Mouse (Mus musculus) stomach, embryonic 16.5 days (tissue): ENCODE measurements around the gene Mesp2. TPM values are rescaled to one million over a fixed set of nuclear protein-coding genes. Genes with fewer than 3 reads are reported as not detected.
A peak's percentile ranks its signal among the peaks of the same experiment; 100 is the strongest.

ENCODE experiments used
- ATAC-seq: fragments of 200-750 bp; cut with Nextera tagmentation; 2 replicates; pipeline ENCODE4 v1.8.0; 2017; ENCODE audit warnings: moderate number of reproducible peaks, moderate TSS enrichment; ENCODE audit not compliant: insufficient read depth, low FRiP score
- H3K27ac ChIP-seq: fragments of 300-500 bp; sonication (generic); 2 replicates; pipeline ENCODE4 v1.5.1; 2014; ENCODE audit warnings: low read length
- H3K27me3 ChIP-seq: fragments of 300-500 bp; sonication (generic); 2 replicates; pipeline ENCODE4 v1.6.1; 2014; ENCODE audit warnings: low read length, control low read depth, mixed read lengths; ENCODE audit not compliant: control insufficient read depth, insufficient read depth
- H3K36me3 ChIP-seq: fragments of 300-500 bp; sonication (generic); 2 replicates; pipeline ENCODE4 v1.6.1; 2014; ENCODE audit warnings: low read length; ENCODE audit not compliant: control insufficient read depth, insufficient read depth
- H3K4me1 ChIP-seq: fragments of 300-500 bp; sonication (generic); 2 replicates; pipeline ENCODE4 v1.6.1; 2014; ENCODE audit warnings: low read length, control low read depth, mixed read lengths; ENCODE audit not compliant: control insufficient read depth, insufficient read depth
- H3K4me2 ChIP-seq: fragments of 300-500 bp; sonication (generic); 2 replicates; pipeline ENCODE4 v1.6.1; 2014; ENCODE audit warnings: low read depth, low read length, mixed read lengths
- H3K4me3 ChIP-seq: fragments of 300-500 bp; sonication (generic); replicated peaks from 2 replicates; pipeline ENCODE4 v1.5.1; 2014; ENCODE audit warnings: mild to moderate bottlenecking, low read length
- H3K9ac ChIP-seq: fragments of 300-500 bp; sonication (generic); 2 replicates; pipeline ENCODE4 v1.6.1; 2014; ENCODE audit warnings: low read length
- H3K9me3 ChIP-seq: fragments of 300-500 bp; sonication (generic); replicated peaks from 2 replicates; pipeline ENCODE4 v1.6.1; 2016; ENCODE audit warnings: low read length, control low read depth; ENCODE audit not compliant: control insufficient read depth
- WGBS: fragments of 180-500 bp; shearing (Covaris S2); extraction: QIAGEN DNeasy Blood & Tissue Kit; methylation state at CpG from one replicate; pipeline ENCODE4 v1.1.7; 2014; 5-methylcytosine and 5-hydroxymethylcytosine counted together
- polyA plus RNA-seq: library from polyadenylated mRNA; unstranded; fragments of >200 nt; fragmentation: Nextera tagmentation; extraction: Ambion mirVana; gene quantifications from 2 replicates; pipeline ENCODE4 v1.2.1, GENCODE M21; 2015

Mesp2 gene
- polyA plus RNA-seq, 1 experiment from 2014 or later: 1.3 TPM

GRCm38 (mm10) chr7:79822092-79822695, 11.7 kb downstream of the Mesp2 start:
- no peak overlapping the region for H3K4me2 ChIP-seq
- H3K36me3 ChIP-seq: 0 out of 2 replicates have a peak, but pooled peaks cover 3% of the 10 kb centered on the region
- H3K27me3 ChIP-seq: no peaks in the 10 kb centered on the region
- no peak overlapping the region for H3K4me3 ChIP-seq
- WGBS: 77% methylated on average over 12 of the region's 12 CpGs
- ATAC-seq: no peak
- H3K9ac ChIP-seq: no peak overlapping the region
- H3K4me1 ChIP-seq: 0 out of 2 replicates have a peak, but pooled peaks cover 2% of the 10 kb centered on the region
- H3K9me3 ChIP-seq: no peaks in the 10 kb centered on the region
- no peak overlapping the region for H3K27ac ChIP-seq

DNA sequence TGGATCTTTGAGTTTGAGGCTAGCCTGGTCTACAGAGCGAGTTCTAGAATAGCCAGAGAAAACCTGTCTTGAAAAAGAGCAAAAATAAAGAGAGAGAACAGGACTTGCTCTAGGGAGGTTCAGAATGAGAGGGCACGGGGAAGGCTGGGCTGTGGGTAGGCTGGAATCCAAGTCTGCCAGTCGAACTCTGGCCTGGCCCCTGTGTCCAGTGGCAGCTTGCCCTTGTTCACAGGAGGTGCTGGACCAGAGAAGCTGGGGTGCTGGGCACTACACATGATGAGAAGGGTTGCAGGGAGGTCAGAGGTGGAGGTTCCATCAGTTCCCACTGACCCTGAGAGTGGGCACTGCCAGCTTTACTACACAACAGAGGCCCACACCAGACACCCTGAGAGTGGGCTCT, 17.8 kb downstream of the Mesp2 start:
- H3K27me3 ChIP-seq: no peaks in the 10 kb centered on the region
- H3K4me2 ChIP-seq: no peak overlapping the region
- 0 out of 2 replicates have a peak, but pooled peaks cover 3% of the 10 kb centered on the region for H3K36me3 ChIP-seq
- no peak for ATAC-seq
- peaks cover 11% of the 10 kb centered on the region; the same call in 1 of the 2 replicates for H3K4me1 ChIP-seq
- no peak overlapping the region for H3K4me3 ChIP-seq
- no peak overlapping the region for H3K9ac ChIP-seq
- no peak overlapping the region for H3K27ac ChIP-seq
- no peaks in the 10 kb centered on the region for H3K9me3 ChIP-seq
- WGBS: 76% methylated on average over 3 of the region's 3 CpGs

DNA sequence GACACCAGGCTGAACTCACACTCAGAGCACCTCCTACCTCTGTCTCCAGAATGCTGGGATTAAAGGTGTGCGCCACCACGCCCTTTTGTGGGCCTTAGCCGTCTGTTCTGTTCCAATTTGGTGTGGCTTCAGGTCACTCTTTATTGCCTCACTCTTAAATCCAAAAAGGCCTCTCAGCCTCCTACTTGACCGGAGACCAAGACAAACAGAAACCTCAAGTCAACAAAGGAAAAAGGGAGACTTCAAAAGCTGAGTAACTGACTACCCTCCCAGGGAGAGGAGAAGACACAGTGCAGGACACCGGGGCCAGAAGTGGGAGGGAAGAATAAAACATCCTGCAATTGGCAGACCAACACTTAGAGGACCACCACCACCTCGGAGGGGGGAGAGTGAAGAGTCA, 20.6 kb downstream of the Mesp2 start:
- Histone ChIP-seq H3K36me3 (no peaks in the 10 kb centered on the region), H3K27me3 (no peaks in the 10 kb centered on the region), H3K27ac (peak overlapping the region; percentile 60), H3K4me3 (no peak overlapping the region), H3K4me2 (no peak overlapping the region), H3K4me1 (peaks cover 11% of the 10 kb centered on the region; the same call in 1 of the 2 replicates), H3K9me3 (no peaks in the 10 kb centered on the region), H3K9ac (no peak overlapping the region)
- WGBS: 52% methylated on average over 6 of the region's 6 CpGs
- no peak for ATAC-seq

DNA sequence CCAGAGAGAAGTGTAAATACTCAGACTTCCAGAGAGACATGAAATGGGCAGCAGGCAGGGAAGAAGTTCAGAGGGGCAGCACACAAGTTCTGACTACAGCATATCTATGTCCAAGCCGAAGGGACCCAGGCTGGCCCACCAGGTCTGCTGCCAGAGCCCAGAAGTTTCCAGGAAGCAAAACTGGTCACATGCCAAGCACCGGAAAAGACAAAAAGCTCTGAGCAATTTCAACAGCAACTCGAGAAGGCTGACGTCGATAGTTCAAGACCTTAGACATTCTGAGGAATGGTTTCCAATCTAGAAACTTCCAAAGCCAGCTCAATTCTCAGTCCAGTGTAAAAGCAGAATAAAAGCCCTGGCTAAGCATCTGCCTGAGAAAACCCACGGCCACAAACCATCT, 21.1 kb downstream of the Mesp2 start:
- H3K4me1 ChIP-seq: peaks cover 11% of the 10 kb centered on the region; the same call in 1 of the 2 replicates
- H3K27ac ChIP-seq: peak overlapping the region; percentile 60
- H3K4me3 ChIP-seq: no peak overlapping the region
- H3K36me3 ChIP-seq: no peaks in the 10 kb centered on the region
- H3K4me2 ChIP-seq: no peak overlapping the region
- WGBS: 48% methylated on average over 6 of the region's 6 CpGs
- ATAC-seq: no peak
- H3K27me3 ChIP-seq: no peaks in the 10 kb centered on the region
- no peak overlapping the region for H3K9ac ChIP-seq
- no peaks in the 10 kb centered on the region for H3K9me3 ChIP-seq

GRCm38 (mm10) chr7:79832980-79833379, 22.5 kb downstream of the Mesp2 start:
- H3K4me3 ChIP-seq: no peak overlapping the region
- peaks cover 11% of the 10 kb centered on the region; the same call in 1 of the 2 replicates for H3K4me1 ChIP-seq
- peaks cover under 1% of the 10 kb centered on the region; the same call in 1 of the 2 replicates for H3K36me3 ChIP-seq
- H3K4me2 ChIP-seq: no peak overlapping the region
- H3K27ac ChIP-seq: no peak overlapping the region
- no peaks in the 10 kb centered on the region for H3K27me3 ChIP-seq
- no peaks in the 10 kb centered on the region for H3K9me3 ChIP-seq
- no peak overlapping the region for H3K9ac ChIP-seq
- ATAC-seq: no peak

- no peak overlapping the region for H3K4me3 ChIP-seq
- H3K9ac ChIP-seq: no peak overlapping the region
- H3K27ac ChIP-seq: no peak overlapping the region
- H3K9me3 ChIP-seq: no peaks in the 10 kb centered on the region
- no peak for ATAC-seq
- 93% methylated on average over 6 of the region's 6 CpGs for WGBS
- peaks cover 3% of the 10 kb centered on the region; the same call in 1 of the 2 replicates for H3K36me3 ChIP-seq
- peaks cover 11% of the 10 kb centered on the region; the same call in 1 of the 2 replicates for H3K4me1 ChIP-seq
- no peak overlapping the region for H3K4me2 ChIP-seq
- H3K27me3 ChIP-seq: no peaks in the 10 kb centered on the region
Measured at GRCm38 (mm10) chr7:79835196-79835595, 24.7 kb downstream of the Mesp2 start.

DNA sequence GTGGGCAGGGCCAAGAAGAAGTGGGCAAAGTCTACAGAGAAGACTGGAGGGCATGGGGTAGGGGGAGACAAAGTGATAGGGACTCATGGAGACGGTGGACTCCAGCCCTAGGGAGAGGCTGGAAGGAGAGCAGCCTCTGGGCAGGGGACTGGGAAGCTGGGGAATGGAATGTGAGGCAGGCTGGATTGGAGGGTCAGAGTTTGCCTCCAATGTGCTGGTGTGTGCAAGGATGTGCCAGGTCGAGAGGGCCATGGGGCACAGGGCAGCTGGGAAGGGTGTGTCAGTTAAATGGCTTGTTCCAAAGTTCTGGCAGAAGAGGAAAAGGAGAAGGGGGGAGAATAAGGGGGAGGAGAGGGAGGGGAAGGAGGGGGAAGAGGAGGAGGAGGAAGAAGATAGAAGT, 26.7 kb downstream of the Mesp2 start:
- 44% methylated on average over 2 of the region's 2 CpGs for WGBS
- H3K27ac ChIP-seq: no peak overlapping the region
- no peak for ATAC-seq
- peaks cover 3% of the 10 kb centered on the region; the same call in 1 of the 2 replicates for H3K36me3 ChIP-seq
- H3K9me3 ChIP-seq: no peaks in the 10 kb centered on the region
- H3K27me3 ChIP-seq: no peaks in the 10 kb centered on the region
- H3K4me1 ChIP-seq: no peaks in the 10 kb centered on the region
- H3K4me2 ChIP-seq: no peak overlapping the region
- H3K4me3 ChIP-seq: no peak overlapping the region
- no peak overlapping the region for H3K9ac ChIP-seq

DNA sequence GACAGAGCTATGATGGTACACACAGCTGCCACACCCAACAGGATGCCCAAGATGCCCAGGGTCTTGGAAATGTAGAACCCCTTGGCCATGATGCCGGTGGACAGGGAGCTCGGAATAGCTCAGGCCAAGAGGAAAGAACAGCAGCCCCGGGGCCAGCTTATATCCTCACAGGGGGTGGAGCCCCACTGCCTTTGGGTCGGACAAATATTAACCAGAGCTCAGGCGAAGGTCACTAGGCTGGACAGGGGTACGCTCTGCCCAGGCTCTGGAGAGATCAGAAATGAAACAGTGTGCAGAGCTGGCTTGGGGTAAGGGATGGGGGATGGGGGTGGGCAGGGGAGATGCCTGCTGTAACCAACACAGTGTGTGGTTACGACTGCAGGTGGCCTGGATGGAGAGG, 31.6 kb downstream of the Mesp2 start:
- Histone ChIP-seq H3K4me1 (0 out of 2 replicates have a peak, but pooled peaks cover 11% of the 10 kb centered on the region), H3K27me3 (no peaks in the 10 kb centered on the region), H3K4me3 (peak overlapping the region; percentile 14; the same call in 1 of the 2 replicates), H3K27ac (peak overlapping the region; percentile 55), H3K36me3 (peaks cover 3% of the 10 kb centered on the region; the same call in 1 of the 2 replicates), H3K9me3 (no peaks in the 10 kb centered on the region), H3K4me2 (peak overlapping the region; percentile 27), H3K9ac (no peak overlapping the region)
- peak; percentile 61; the same call in 1 of the 2 replicates for ATAC-seq
- WGBS: 46% methylated on average over 7 of the region's 7 CpGs

GRCm38 (mm10) chr7:79844090-79844802, 33.7 kb downstream of the Mesp2 start:
- no peaks in the 10 kb centered on the region for H3K36me3 ChIP-seq
- 55% methylated on average over 8 of the region's 8 CpGs for WGBS
- H3K27ac ChIP-seq: peak overlapping the region; percentile 55
- H3K27me3 ChIP-seq: no peaks in the 10 kb centered on the region
- no peak overlapping the region for H3K4me3 ChIP-seq
- ATAC-seq: peak; percentile 46; the same call in 1 of the 2 replicates
- H3K9ac ChIP-seq: no peak overlapping the region
- 0 out of 2 replicates have a peak, but pooled peaks cover 11% of the 10 kb centered on the region for H3K4me1 ChIP-seq
- no peaks in the 10 kb centered on the region for H3K9me3 ChIP-seq
- H3K4me2 ChIP-seq: peak overlapping the region; percentile 17; the same call in 1 of the 2 replicates
